Mouse (Mus musculus) spleen, adult 12 weeks (tissue): ENCODE measurements around the gene Arl15.

ENCODE experiments used
- DNase-seq: peaks from one replicate; pipeline ENCODE4 v3.0.0; 2022; ENCODE audit warnings: low spot score

Arl15 gene

DNA sequence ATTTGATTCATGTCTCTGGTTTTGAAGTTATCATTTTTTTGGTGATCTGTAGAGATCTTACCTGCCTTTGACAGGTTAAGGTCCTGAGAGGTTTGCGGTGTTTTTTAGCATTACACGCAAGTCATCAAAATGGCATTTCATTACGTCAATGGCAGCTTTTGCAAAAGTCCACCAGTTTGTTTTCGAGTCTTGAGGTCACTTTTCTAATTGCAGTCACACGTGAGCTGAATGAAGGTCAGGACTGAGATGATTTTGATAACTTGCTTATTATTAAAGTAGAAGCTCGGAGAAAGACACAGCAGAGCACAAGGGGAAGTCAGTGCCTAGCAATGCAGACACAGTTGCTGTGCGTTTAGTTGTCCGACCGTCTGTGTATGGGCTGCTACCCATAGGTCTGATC, 8.3 kb downstream of the Arl15 start:
- no peak for DNase-seq

GRCm38 (mm10) chr13:113811141-113811540, 16.8 kb downstream of the Arl15 start:
- no peak for DNase-seq

- DNase-seq, result no peak
These were observed 17.7 kb downstream of the Arl15 start for GRCm38 (mm10) chr13:113811910-113812592.

DNA sequence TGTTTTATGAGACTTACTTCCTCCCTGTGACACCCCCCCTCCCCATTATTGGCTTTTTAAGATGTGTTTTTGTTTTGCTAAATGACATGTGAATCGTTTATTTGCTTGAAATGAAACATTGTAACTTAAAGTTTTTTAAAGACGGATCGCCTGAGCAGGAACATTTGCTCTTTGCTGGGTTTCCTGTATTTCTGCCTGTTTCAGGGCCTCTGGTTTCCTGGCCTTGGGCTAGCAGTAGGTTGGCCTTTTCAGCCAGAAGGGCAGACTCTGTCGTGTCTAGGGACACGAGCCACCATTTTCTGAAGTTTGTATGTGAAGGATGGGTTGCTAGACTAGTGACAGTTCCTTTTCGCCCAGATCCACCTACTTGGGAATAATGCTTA, 18.3 kb downstream of the Arl15 start:
- no peak for DNase-seq

DNA sequence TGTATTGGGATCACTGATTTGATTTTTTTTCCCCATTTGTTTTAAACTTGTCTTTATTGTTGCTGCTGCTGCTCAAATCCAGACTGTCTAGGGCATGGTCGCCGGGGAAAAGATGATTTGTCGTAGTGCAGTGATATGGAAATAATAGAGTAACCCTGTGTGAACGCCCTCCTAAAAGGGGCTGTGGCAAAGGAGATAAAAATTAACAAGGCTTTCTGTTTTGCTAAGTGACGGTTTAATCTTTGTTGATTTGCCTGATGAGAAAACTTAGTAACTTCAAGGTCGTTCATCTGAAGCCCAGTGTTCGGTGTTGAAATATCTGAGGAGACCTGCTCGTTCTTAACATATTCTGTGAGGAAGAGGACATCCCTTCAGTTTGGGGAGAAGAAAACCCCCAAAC, 19.8 kb downstream of the Arl15 start:
- no peak for DNase-seq

- DNase-seq, result no peak
These were observed 21.6 kb downstream of the Arl15 start for GRCm38 (mm10) chr13:113815697-113816420.

- no peak for DNase-seq
These were observed 22.1 kb downstream of the Arl15 start for GRCm38 (mm10) chr13:113816421-113816810.

GRCm38 (mm10) chr13:113819006-113819405, 24.7 kb downstream of the Arl15 start:
- DNase-seq, result no peak

DNA sequence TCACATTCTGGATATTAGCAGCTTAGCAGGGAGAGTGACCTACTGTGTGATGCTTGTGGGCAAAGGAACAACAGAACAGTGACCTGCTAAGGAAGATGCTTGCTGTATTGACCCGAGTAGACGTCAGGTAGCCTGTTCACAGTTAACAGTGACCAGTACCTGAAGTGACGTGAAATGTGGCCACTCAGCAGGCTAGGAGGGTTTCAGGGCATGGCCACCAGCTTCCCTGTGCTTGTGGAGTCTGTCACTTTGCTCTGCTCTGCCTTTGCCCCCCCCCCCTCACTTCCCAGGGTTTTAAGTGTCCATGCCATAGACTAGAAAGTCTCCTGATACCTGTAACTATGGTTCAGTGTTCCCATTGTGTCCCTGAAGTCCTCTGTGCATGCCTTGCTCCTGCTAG, 25.9 kb downstream of the Arl15 start:
- no peak for DNase-seq

DNA sequence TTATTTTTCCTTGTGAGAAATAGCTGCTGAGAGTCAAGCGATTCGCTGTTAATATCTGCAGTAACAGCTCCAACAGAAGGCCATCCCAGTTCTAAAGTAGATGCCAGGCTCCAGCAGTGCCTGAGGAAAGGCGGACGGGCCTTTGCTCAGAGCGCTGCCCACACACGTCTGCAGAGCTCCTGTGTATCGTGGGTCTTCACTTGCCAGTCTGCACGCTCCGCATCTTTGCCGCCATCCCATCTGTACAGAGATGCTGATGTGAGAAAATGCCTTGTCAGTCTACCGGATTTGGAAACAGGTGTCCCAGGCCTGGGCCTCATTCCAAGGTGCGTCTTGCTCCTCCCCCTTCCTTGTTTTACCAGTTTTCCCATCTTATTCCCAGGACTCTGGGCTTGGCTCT, 27.6 kb downstream of the Arl15 start:
- DNase-seq, result no peak

DNA sequence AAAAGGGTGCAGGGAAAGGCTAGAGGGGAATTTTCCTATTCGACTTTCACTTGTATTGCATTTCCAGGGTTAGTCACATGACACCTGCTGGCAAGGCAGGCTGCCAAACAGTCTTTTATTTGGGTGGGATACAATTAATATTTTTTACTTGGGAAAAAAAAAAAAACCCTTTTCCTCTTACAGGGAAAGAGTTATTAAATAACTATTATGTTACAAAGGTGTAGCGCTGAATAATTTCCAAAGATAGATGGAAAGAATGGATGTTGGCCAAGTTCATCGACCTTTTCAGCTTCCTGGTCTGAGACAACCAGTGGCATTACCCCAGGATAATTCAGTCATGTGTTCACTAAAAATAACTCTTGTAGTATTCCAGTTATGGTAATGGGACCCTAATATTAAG, 29.7 kb downstream of the Arl15 start:
- DNase-seq, result no peak

- no peak for DNase-seq
These were observed 34.3 kb downstream of the Arl15 start for GRCm38 (mm10) chr13:113828633-113829032.

DNA sequence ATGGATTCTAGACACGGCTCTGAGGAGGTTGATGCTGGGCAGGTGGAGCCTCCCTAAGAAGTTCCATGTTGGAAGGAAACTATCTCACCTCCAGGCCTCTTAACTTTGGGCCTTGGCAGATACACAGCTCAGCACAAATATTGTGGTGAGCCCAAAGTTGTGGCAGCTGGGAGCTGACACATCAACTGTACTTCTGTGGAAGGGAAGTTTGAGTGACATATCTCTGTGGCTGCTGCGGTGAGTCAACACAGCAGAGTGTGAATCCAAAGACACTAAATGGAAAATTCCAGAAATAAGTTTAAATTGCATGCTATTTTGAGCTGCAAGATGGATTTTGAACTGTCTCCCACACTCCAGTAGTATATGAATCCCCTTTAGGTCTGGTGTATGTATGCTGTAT, 34.8 kb downstream of the Arl15 start:
- no peak for DNase-seq

DNA sequence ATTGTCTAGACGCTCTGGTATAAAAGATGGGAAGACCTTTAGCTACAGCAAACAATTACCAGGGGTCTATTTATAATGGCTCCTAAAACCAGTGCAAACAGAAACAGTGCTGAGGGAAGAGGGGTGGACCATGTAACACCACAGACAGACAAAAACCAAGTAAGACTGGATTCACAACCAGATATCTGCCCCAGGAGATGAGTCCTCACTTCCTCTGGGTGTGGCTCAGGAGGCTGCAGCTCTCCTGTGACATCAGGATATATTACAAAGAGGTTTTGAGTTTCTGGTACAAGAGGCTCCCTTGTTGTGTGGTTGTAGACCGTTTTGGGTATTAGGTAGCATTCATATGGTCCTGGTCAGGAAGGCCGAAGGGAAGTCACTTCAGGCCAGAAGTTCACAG, 36.5 kb downstream of the Arl15 start:
- DNase-seq, result no peak

- DNase-seq, result no peak
These were observed 38.6 kb downstream of the Arl15 start for GRCm38 (mm10) chr13:113832947-113833346.

- no peak for DNase-seq
These were observed 41.6 kb downstream of the Arl15 start for GRCm38 (mm10) chr13:113835921-113836320.

DNA sequence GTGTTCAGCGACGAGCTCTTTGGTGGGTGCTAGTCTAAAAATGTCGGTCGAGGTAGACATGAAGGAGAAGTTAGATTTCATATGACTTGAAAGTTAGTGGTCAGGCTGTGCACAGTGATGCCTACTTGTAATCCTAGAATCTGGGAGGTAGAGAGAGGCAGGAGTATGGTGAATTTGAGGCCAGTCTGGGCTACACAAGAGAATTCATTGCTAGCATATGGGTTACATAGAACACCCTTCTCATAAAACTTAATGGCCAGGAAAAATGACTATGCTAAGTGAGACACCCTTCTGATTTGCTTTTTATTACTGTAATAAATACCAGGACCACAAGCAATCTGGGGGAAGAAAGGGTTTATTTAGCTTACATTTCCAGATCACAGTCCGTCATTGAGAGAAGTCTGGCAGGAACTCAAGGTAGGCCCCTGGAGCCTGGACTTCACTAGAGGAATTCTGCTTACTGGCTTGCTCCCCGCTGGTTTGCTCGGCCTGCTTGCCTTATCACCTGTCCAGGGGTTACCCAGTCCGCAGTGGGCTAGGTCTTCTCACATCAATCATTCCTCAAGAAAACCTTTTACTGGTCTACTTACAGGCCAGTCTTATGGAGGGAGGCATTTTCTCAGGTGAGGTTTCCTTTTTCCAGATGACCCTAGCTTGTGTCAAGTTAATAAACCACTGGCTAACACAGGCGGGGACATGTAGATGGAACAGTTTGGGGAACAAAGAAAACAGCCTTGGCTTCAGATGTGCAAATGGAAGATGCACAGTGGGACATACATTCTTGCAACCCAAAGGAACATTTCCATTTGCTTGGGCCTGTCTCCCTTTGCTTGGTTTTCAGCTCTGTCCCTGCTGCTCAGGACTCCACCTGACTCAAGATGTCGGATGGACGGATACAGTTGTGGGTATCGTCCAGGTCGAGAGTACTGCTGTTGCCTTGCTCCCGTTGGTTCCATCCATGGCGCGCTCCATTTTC, 44.6 kb downstream of the Arl15 start:
- DNase-seq, result no peak

GRCm38 (mm10) chr13:113840421-113840820, 46.1 kb downstream of the Arl15 start:
- DNase-seq, result no peak

- no peak for DNase-seq
These were observed 48.4 kb downstream of the Arl15 start for GRCm38 (mm10) chr13:113842411-113843309.

DNA sequence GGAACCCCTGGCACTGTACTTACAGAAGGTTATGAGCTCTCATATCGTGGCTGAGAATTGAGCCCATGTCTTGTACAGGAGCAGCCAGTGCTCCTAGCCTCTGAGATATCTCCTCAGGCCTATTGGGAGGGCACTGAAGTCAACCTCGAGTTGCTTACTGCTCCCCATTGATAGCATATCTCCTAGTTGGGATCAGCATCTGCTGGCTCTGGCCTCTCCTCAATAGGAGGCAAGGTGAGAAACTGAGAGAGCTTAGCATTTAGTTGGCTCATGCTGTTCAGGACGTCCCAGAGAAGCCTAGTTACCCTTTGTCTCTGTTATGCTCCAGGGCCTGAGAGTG, 49.0 kb downstream of the Arl15 start:
- no peak for DNase-seq

DNA sequence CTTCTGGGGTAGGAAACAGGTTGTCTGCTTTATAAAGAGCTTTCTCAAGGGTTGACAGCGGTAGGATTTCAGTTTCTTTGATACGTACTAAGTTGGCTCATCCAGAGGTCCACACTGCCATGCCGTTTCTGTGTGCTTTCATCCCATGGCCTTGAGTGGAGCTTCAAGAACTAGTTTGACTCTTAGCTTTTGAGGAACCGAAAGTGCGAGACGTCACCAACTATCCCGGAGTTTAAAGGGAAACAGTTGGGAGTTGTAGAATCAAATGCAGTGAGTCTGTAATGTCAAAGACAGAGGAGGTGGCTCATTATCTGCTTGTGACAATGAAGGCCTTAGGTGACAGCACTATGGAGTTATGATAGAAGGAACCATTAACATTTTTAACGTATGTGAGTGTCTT, 49.6 kb downstream of the Arl15 start:
- no peak for DNase-seq

GRCm38 (mm10) chr13:113844717-113845116, 50.4 kb downstream of the Arl15 start:
- DNase-seq, result no peak
